Mouse (Mus musculus) 3T3-L1 (cell line): Measurements from ENCODE around the gene Fkrp.

ENCODE experiments used
- DNase-seq: peaks from one replicate; pipeline ENCODE4 v3.0.0-alpha.2; 2015; ENCODE audit warnings: low read depth, low spot score

The Fkrp gene

GRCm38 (mm10) chr7:16837916-16838803 is 21.6 kb upstream of the Fkrp start:
- no peak for DNase-seq

GRCm38 (mm10) chr7:16830449-16830848 is 13.9 kb upstream of the Fkrp start:
- DNase-seq = no peak

- DNase-seq = no peak
Observed at GRCm38 (mm10) chr7:16827274-16827673, 10.7 kb upstream of the Fkrp start.

GRCm38 (mm10) chr7:16826571-16826970 is 10.0 kb upstream of the Fkrp start:
- DNase-seq = no peak

GRCm38 (mm10) chr7:16825785-16826184 is 9.3 kb upstream of the Fkrp start:
- DNase-seq = no peak

GRCm38 (mm10) chr7:16823734-16824133 is 7.2 kb upstream of the Fkrp start:
- no peak for DNase-seq

GRCm38 (mm10) chr7:16821669-16822101 is 5.2 kb upstream of the Fkrp start:
- DNase-seq = no peak

GRCm38 (mm10) chr7:16821091-16821490 is 4.6 kb upstream of the Fkrp start:
- DNase-seq = no peak

GRCm38 (mm10) chr7:16820271-16820763 is 3.8 kb upstream of the Fkrp start:
- no peak for DNase-seq

- no peak for DNase-seq
Observed at GRCm38 (mm10) chr7:16819794-16820193, 3.3 kb upstream of the Fkrp start.

- DNase-seq = peak; percentile 4
Observed at GRCm38 (mm10) chr7:16817693-16818092, 1.2 kb upstream of the Fkrp start.

GRCm38 (mm10) chr7:16816078-16816474 is 456 bp downstream of the Fkrp start:
- DNase-seq = peak; percentile 44

- DNase-seq = peak; percentile 60
Observed at GRCm38 (mm10) chr7:16815351-16815941, 1.1 kb downstream of the Fkrp start, which contains the start of gene Strn4. Strn4 (plus strand) TSS chr7:16815889.

GRCm38 (mm10) chr7:16812505-16812904 is 4.0 kb downstream of the Fkrp start:
- DNase-seq = peak; percentile 6

GRCm38 (mm10) chr7:16811649-16812070 is 4.9 kb downstream of the Fkrp start:
- DNase-seq = no peak

- no peak for DNase-seq
Observed at GRCm38 (mm10) chr7:16810920-16811648, 5.4 kb downstream of the Fkrp start.

- DNase-seq = no peak
Observed at GRCm38 (mm10) chr7:16810399-16810919, 6.1 kb downstream of the Fkrp start.

GRCm38 (mm10) chr7:16809739-16810138 is 6.8 kb downstream of the Fkrp start:
- DNase-seq = peak; percentile 60

GRCm38 (mm10) chr7:16808647-16809046 is 7.9 kb downstream of the Fkrp start:
- no peak for DNase-seq

- no peak for DNase-seq
Observed at GRCm38 (mm10) chr7:16807936-16808335, 8.6 kb downstream of the Fkrp start.

- peak; percentile 64 for DNase-seq
Observed at GRCm38 (mm10) chr7:16804409-16805028, 12.0 kb downstream of the Fkrp start.
